In genomic region chr3:152651991-152652390, GRCm38 (mm10) we compare ENCODE assay signal across 34 mouse cellular contexts. TPM values are rescaled to one million over a fixed set of nuclear protein-coding genes. Genes with fewer than 3 reads are reported as not detected.
"Had no signal": no experiment of that assay in that cellular context is flagged by ENCODE, and none has a peak within 500 bp of the region (broad histone marks: within the 10 kb centered on the region; RNA-seq: fewer than 3 reads in every experiment).

No protein-coding gene starts in this region.

- H3K4me3 ChIP-seq: limb, embryonic 10.5 days; limb, embryonic 12.5 days; limb, embryonic 13.5 days; limb, embryonic 15.5 days; liver, embryonic 12.5 days; liver, embryonic 13.5 days; liver, embryonic 15.5 days; lung, embryonic 15.5 days; megakaryocyte, embryonic 14.5 days; midbrain, embryonic 10.5 days; midbrain, embryonic 12.5 days; midbrain, embryonic 13.5 days; midbrain, embryonic 15.5 days; myocyte; neural tube, embryonic 12.5 days had no signal

- H3K36me3 ChIP-seq: limb, embryonic 10.5 days; limb, embryonic 12.5 days; limb, embryonic 13.5 days; limb, embryonic 15.5 days; liver, embryonic 12.5 days; liver, embryonic 13.5 days; liver, embryonic 15.5 days; lung, embryonic 15.5 days; midbrain, embryonic 10.5 days; midbrain, embryonic 12.5 days; midbrain, embryonic 13.5 days; midbrain, embryonic 15.5 days; neural tube, embryonic 12.5 days had no signal

- H3K9me3 ChIP-seq: limb, embryonic 10.5 days; limb, embryonic 13.5 days; limb, embryonic 15.5 days; liver, embryonic 12.5 days; liver, embryonic 13.5 days; liver, embryonic 15.5 days; lung, embryonic 15.5 days; megakaryocyte, embryonic 14.5 days; midbrain, embryonic 10.5 days; midbrain, embryonic 12.5 days; midbrain, embryonic 13.5 days; midbrain, embryonic 15.5 days; neural tube, embryonic 12.5 days had no signal

- DNase-seq: left cerebral cortex, postnatal 4 days; liver; liver, embryonic 13.5 days; liver, postnatal 0 days; lung, adult 18-20 months; lung, adult 2 months; lung, embryonic 14.5 days; lung, postnatal 10 days; lung, postnatal 14 days; lung, postnatal 36 days; lung, postnatal 4 days; midbrain, embryonic 14.5 days had no signal

- H3K4me2 ChIP-seq: limb, embryonic 12.5 days; limb, embryonic 13.5 days; limb, embryonic 15.5 days; liver, embryonic 11.5 days; liver, embryonic 12.5 days; liver, embryonic 13.5 days; liver, embryonic 15.5 days; lung, embryonic 14.5 days; lung, embryonic 15.5 days; midbrain, embryonic 11.5 days; midbrain, embryonic 12.5 days; midbrain, embryonic 13.5 days; midbrain, embryonic 15.5 days; neural tube, embryonic 12.5 days had no signal

- H3K27ac ChIP-seq: limb, embryonic 10.5 days; limb, embryonic 12.5 days; limb, embryonic 13.5 days; limb, embryonic 15.5 days; liver, embryonic 12.5 days; liver, embryonic 13.5 days; liver, embryonic 14.5 days; liver, embryonic 15.5 days; lung, embryonic 15.5 days; macrophage; midbrain, embryonic 10.5 days; midbrain, embryonic 12.5 days; midbrain, embryonic 13.5 days; midbrain, embryonic 15.5 days; neural tube, embryonic 12.5 days had no signal

- H3K4me1 ChIP-seq: limb, embryonic 10.5 days; limb, embryonic 12.5 days; limb, embryonic 13.5 days; limb, embryonic 15.5 days; liver, embryonic 12.5 days; liver, embryonic 13.5 days; liver, embryonic 15.5 days; lung, embryonic 15.5 days; megakaryocyte, embryonic 14.5 days; midbrain, embryonic 10.5 days; midbrain, embryonic 12.5 days; midbrain, embryonic 13.5 days; midbrain, embryonic 15.5 days; neural tube, embryonic 12.5 days had no signal

- H3K9ac ChIP-seq: limb, embryonic 12.5 days; limb, embryonic 13.5 days; limb, embryonic 15.5 days; liver, embryonic 12.5 days; liver, embryonic 13.5 days; liver, embryonic 14.5 days; liver, embryonic 15.5 days; liver, postnatal 0 days; lung, embryonic 14.5 days; lung, embryonic 15.5 days; midbrain, embryonic 12.5 days; midbrain, embryonic 13.5 days; midbrain, embryonic 15.5 days; neural tube, embryonic 12.5 days had no signal

- H3K27me3 ChIP-seq: limb, embryonic 12.5 days; limb, embryonic 13.5 days; limb, embryonic 15.5 days; liver, embryonic 13.5 days; lung, embryonic 15.5 days; midbrain, embryonic 12.5 days; midbrain, embryonic 13.5 days; midbrain, embryonic 15.5 days; neural tube, embryonic 12.5 days had no signal

RNA-seq across cellular contexts. Expression of gene Ak5, which starts 16.2 kb away (rescaled TPM):
- total RNA-seq: liver, adult 2 months; megakaryocyte, adult 5-6 weeks; megakaryocyte-erythroid progenitor cell, adult 5-6 weeks; monocyte, adult 5-6 weeks had no signal
- polyA plus RNA-seq: liver, adult 2 months; macrophage had no signal
